Mouse (Mus musculus) spleen, adult 2 months (tissue): ENCODE results near the gene Nanos2.

Source experiments
- CTCF ChIP-seq: fragments of 200-500 bp; IDR thresholded peaks from 2 replicates; pipeline ENCODE4 v1.5.1; 2011; ENCODE audit warnings: mild to moderate bottlenecking, inconsistent platforms; ENCODE audit not compliant: insufficient read depth, insufficient read length, insufficient replicate concordance; ENCODE audit errors: extremely low read depth
- POLR2A ChIP-seq: fragments of 200-500 bp; IDR thresholded peaks from 2 replicates; pipeline ENCODE4 v1.6.1; 2011; ENCODE audit warnings: low read depth, low read length, inconsistent platforms

- TF ChIP-seq CTCF = no peak
- TF ChIP-seq POLR2A = no peak
Observed at GRCm38 (mm10) chr7:18957569-18958383, 29.4 kb upstream of the Nanos2 start.
